Mouse (Mus musculus) CD4-positive, CD25-positive, alpha-beta regulatory T cell, adult 4 months (primary cell): ENCODE measurements around the gene Fam199x. TPM values are rescaled to one million over a fixed set of nuclear protein-coding genes. Genes with fewer than 3 reads are reported as not detected.

Experiments
- ATAC-seq: one replicate; pipeline ENCODE4 v1.8.0; 2017
- polyA plus RNA-seq, 2 experiments: library from polyadenylated mRNA; unstranded; fragments of 100-300 nt; shearing (Covaris generic); gene quantifications; one replicate each; pipeline ENCODE4 v1.2.1; 2017

The Fam199x gene
- 1 to 10 TPM; 3.3 to 6.2 TPM for polyA plus RNA-seq

DNA sequence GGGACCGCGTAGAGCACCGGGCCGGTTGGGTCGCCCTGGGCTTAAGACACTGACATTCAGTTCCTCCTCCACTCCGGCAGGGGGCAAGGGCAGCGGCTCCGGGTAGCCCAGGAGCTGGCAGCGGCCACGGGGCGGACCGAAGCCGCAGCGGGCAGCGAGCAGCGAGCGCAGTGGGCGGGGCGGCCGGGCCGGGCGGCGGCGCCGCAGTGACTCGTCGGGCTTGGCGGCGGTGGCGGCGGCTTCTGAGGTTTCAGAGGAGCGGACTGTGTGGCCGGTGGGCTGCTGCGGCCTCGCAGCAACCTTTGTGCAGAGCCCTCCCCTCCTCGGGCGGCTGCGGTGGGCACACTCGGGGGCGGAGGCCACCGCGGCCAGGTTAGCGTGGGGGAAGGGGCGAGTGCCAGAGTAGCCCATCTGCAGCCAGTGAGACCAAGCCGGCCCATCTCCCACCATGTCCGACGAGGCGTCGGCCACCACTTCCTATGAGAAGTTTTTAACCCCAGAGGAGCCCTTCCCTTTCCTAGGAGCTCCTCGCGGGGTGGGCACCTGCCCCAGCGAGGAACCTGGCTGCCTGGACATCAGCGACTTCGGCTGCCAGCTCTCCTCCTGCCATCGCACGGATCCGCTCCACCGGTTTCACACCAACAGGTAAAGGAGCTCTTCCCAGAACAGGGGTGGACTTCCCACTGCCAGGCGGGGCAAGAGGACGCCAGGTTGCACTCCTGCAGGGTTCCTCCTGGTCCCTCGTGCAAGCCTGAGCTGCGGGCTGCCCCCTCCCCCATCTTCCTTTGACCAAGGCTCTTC, at the start of gene Fam199x:
Fam199x (plus strand) TSS at position 170 of the 801 bp plus-strand sequence.
- ATAC-seq, result peak; percentile 89

DNA sequence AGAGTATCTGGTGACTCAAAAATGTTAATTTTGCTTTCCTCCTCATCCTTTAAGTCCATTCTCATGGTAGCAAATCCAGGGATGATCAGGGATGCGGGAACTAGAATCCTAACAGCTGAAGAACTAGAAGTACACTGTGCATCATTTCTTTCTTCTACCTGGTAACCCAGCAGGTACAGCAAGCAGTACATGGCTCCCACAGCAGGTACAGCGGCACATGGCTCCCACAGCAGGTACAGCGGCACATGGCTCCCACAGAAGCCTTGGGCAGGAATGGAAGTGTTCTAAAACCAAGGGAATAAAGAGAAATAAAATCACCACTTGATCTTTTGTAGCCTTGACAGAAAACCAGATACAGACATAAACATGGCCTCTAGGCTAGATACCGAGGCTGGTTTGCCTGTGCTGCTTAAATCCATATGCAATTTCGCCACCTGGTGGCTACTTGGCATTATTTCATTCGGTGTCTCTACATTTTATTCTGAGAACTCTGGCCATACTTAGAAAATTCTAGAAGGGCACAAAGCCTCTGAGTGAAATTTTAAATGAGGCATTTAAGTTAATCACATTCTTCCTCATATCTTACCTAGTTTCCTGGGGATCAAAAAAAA, 34.2 kb upstream of the Fam199x start:
- peak; percentile 83 for ATAC-seq

DNA sequence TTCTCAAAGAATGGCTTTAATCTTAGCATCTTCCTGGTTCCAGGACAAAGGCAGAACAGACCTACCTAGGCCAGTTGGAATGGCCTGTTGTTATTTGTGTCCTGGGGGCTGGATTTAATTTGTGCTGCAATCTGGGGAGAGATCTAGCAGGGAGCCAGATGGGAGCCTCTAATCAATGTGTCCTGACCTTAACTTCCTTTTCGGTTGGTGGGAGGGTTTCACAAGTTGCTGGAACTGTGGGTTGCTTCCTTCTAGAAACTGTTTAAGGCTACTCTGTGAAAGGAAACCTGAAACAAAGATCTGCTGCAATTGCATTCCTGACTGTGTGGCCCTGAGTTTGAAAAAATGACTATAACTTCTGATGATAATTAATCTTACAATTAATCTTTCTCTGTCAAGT, 31.7 kb upstream of the Fam199x start:
- no peak for ATAC-seq

DNA sequence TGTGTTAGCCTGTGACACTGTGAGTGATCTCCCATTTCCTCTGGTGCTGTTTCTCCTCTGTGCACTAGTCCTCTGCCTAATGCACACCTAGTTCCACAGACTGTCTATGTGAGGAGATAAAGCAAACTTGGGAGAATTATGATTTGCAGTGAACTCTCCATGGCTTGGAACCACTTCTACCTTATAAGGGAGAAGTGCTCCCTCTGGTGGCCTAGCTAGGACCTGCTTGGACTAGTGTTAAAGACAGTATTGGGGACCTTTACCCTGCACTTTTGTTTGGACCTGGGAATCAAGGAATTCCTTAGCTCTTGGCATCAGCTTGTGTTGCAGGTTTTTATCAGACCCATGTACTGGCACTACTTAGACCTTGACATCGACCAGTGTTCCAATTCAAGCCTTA, 30.1 kb upstream of the Fam199x start:
- peak; percentile 77 for ATAC-seq

DNA sequence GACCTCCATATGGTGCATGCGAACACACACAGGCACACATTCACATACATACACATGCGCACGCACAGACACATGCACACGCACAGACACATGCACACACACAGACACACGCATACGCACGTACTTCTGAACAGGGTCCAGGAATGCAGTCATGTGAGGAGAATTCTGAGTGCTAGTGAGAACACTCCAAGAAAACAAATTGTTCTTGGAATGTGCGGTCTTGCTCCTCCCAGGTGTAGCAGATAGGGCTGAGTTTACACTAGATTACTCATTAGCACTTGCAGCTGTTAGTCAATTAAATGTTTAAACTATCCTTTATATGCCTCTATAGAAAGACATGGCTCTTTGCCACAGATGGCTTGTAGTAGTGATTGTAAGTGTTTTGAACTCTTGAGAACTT, 18.5 kb upstream of the Fam199x start:
- no peak for ATAC-seq

DNA sequence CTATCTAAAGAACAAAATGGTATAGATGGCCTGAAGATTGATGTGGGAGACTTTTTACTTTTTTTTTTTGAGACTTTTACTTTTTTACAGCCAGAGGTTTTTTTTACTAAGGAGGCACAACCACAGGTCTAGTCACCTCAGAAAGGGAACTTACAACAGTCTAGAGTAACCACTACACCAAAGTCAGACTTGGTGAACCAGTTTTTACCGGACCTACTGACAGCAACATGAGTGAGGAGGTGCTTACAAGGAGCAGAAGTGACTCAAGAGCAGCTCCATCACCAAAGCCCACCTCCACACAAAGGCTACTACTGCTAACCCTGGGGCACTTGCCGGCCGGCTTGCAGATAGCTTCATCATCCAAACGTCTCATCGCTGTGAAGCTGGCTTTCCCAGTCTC, 17.7 kb upstream of the Fam199x start:
- no peak for ATAC-seq

DNA sequence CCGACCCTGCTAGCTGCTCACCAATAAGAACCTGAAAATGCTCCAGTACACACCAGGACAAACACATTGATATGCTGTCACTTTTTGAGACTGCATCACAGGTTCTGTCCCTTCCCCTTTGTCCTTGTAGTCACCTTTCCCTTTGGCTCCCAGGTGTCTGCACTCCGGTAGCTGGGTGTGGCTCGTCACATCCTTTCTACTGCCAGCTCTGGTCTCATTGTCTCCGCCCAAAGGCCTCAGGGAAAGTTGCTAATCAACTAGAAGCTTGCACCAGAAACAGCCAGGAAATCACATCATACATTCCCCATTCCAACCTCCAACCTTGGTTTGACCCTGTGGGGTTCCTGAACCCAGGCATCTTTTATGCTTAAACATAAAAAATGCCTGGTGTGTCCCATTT, 15.1 kb upstream of the Fam199x start:
- ATAC-seq, result no peak

DNA sequence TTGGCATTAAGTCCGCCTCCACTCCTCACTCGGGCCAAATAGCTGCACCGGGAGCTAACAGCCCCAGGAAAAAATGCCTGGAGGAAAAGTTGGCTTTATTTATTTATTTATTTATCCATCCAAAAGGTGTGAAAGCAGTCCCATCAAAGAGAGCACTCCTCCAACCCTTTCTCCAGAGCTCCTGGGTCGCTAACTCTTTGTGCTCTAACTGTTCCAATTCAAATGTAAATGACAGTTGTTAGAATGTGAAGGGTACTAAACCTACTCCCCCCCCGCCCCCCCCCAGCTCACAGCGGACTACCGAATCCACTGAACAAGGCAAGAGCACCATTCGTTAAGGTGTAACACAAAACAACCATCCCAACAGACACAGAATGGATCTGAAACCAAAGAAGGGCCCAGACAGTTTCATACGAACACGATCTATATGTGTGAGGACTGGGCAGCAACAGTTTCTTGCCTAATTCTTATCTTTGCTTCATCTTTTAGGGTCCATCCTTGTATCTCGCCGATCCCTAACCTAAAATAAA, 11.9 kb upstream of the Fam199x start:
- peak; percentile 37 for ATAC-seq

DNA sequence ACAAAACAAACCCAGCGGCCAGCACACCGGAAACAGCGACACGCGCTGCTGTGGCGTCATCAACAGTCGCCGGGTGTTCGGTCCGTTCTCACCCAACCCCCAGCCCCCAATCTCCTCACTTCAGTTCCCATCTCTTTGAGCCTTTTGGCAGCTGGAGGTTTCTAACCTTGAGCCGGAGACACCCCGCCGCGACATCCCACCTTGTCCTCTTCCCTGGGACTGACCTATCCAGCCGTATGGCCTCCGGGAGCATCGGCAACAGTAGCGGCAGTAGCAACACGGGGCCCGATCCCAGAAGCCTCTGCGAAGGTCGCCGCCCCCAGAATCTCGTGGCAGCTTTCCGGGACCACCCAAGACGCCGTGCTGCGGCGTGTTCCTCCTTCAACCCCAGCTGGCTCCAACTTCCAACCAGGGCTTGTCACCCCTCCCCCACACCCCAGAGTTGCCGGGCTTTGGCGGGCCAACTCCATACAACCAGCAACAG, 11.4 kb upstream of the Fam199x start, which contains the start of gene Slc25a53:
Slc25a53 (minus strand) TSS at position 303 of the 484 bp plus-strand sequence.
- peak; percentile 94 for ATAC-seq

DNA sequence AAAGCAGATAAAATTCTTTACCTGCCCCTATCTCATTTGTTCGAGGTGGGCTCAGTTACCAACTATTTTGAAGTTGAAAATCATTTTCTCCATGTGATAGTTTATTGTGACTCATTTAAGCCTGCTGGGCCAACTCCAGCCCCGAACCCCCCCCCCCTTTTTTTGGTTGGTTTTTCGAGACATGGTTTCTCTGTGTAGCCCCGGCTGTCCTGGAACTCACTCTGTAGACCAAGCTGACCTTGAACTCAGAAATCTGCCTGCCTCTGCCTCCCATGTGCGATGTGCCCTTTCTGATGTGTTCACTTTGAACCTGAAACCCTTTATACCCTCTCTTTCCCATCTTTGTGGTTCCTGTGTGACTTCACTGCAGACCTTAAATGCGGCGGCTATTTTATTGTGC, 10.9 kb upstream of the Fam199x start:
- ATAC-seq, result peak; percentile 6

DNA sequence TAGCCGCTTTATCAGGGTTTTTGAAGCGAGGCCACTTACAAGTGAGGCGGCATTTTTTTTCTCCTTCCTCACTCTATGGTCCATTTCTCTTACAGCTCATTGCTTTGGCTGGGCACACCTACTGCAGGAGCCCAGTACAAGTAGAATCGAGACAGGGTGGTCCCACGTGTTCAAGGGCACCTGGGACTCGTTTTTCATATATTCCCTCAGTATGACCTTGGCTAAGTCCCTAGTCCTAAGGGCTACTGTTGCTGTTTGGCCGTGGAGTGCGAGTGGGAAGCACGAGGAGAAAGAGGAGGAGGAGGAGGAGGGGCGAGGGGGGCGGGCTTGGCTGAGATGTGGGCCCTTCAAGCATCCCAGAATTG, 352 bp upstream of the Fam199x start:
- ATAC-seq, result no peak

DNA sequence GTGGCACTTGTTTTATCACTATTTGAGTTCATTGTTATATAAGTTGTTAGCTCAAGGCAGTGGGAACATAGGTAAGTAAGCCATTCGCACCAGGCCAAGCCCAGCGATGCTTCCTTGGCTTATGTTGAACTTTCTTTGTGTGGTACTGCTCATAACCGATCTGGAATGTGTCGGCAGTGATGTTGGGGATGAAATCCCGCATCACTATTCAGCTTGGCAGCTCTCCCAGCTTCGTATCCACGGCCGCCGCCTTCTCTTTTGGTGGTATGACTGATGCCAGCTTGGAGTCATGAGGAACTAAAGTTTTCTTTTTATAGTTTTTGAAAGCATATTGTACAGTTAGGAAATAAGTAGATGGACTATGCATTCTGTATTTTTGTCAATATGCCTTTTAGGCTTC, 13.8 kb downstream of the Fam199x start:
- ATAC-seq, result no peak

DNA sequence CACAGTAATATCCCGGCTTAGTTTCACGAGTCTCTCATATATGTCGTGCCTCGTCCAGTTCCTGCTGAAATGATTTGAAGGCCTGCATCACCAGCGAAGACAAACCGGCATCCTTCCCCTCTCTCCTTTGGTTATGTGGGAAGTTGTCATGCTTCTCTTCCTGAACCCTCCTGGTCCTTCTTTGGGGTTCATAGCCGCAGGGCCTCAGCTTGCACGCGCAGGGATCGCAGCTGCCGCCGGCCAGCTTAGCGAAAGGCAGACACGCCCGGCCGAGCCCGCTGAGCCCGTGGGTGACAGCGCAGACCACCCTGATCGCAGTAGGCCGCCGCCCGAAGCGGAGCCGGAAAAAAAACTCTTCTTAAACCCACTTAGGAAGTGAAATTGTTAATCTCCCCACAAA, 55.1 kb downstream of the Fam199x start:
- ATAC-seq, result no peak

DNA sequence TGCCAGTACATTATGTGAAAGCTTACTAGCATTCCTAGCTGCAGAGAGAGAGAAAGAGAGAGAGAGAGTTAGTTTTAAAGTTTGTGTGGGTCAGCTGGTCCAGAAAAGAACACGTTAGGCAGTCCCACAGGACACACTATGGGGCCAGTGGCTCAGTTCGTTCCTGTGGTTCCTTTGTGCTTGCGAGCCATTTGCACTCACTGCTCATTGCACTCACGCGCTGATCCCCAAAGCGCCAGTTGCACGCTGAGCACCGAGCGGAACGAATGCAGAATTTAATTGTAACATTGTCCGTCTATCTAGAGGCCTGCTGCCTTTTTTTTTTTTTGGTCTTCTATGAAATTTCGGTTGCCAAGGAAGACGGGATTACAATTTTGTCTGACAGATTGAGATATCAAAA, 57.1 kb downstream of the Fam199x start:
- ATAC-seq, result no peak

DNA sequence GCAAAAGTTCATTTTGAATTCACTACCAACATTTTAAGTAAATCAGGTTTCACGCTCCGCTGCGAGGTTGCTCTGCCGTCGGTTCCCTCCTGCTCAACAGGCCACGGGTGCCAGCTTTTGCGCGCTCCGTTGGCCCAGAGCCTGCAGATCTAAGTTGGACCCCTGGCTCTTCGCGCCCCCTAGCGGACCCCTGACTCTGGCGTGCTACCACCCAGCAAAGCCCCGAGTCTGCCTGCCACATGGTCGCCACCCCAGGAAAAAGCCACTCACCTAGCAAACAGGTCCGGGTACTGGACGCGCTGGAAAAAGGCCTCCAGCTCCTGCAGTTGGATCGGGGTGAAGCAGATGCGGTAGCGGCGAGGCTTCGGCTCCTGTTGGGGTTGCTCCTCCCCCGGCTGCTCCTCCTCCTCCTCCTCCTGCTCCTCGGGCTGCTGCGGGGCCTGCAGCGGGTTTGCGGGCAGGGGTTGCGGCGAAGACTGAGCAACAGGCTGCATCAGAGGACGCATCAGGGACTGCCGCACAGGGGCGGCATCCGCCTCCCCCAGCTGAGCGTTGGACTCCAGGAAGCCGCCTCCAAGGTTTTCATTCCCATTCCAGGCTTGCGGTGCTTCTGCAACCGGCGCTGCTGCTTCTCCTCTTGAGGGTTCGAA, 68.8 kb downstream of the Fam199x start:
- peak; percentile 47 for ATAC-seq

DNA sequence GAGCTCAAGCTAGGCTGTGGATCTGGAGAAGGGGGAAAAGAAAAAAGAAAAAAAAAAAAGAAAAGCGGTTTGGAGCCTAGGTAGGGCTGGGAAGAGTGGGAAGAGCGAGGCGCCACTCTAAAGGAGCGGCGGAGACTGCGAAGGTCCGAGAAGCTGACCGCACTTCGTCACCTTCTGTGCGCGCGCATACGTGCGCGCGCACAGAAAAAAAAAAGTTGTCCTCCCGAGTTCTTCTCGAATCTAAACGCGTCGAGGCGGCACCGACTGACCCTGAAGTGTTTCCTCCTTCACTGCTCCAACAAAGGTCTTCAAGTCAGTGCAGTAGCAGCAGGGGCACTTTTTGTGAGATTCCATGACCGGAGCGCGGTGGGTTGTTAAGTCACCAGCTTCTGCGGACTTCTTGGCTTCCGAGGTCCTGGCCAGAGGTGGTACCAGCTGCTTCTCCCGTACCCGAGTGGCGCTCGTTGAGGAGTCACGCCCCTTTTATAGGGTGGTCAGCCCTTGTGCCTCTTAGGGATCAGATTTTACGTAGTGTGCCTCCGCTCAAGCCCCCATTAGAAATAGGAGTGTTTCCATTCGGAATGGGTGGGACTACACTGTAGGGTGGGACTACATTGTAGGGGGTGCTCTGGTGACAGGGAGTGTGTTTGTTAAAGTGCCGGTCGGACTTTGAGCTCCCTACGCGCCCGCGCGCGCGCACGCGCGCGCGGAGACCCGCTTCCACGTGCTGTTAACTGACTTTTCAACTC, 70.5 kb downstream of the Fam199x start:
- ATAC-seq, result no peak

DNA sequence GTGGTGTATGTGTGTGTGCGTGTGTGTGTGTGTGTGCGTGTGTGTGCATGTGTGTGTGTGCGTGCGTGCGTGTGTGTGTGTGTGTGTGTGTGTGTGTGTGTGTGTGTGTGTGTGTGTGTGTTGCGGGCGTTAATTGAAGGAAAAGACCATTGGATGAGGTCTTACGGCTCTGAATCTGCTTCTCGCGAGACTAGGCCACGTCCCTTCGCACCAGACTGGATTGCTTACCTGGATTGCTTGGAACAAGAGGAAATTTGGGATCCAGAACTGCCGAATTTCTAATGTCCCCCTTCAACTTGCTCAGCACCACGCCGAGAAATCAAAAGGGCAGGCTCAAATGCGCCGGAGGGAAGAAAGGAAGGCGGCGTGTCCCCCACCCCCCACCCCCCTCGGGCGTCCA, 72.3 kb downstream of the Fam199x start, which contains the start of gene Esx1:
Esx1 (minus strand) TSS at position 366 of the 400 bp plus-strand sequence.
- ATAC-seq, result no peak

DNA sequence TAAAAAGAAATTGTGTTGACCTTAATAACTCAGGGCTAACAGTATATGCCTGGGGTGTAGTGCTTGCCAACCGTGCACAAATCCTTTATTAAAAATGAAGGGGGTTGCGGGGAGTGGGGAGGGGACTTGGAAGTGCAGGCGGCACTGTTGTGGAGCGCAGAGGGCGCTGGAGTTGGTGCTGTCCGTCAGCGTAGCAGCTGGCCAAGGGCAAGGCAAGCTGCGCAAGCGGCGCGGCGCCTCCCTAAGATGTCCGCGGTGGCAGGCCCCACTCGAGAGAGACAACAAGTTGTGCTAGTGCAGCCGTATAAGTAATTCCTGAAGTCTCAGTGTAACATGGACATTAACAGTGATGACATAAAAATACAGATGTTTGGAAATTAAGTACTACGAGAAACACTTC, 78.1 kb downstream of the Fam199x start:
- no peak for ATAC-seq
